Mouse (Mus musculus) midbrain, embryonic 13.5 days (tissue): ENCODE measurements around the gene Enah. TPM values are rescaled to one million over a fixed set of nuclear protein-coding genes. Genes with fewer than 3 reads are reported as not detected.

Experiments used
- ATAC-seq: fragments of 200-750 bp; cut with Nextera tagmentation; 2 replicates; pipeline ENCODE4 v1.8.0; 2017; ENCODE audit warnings: mild to moderate bottlenecking, moderate TSS enrichment, moderate library complexity
- H3K27ac ChIP-seq: fragments of 300-500 bp; sonication (generic); 2 replicates; pipeline ENCODE4 v1.5.1; 2015; ENCODE audit warnings: inconsistent platforms, mild to moderate bottlenecking, moderate library complexity
- H3K27me3 ChIP-seq: fragments of 300-500 bp; sonication (generic); 2 replicates; pipeline ENCODE4 v1.6.1; 2015; ENCODE audit warnings: mild to moderate bottlenecking, inconsistent platforms
- H3K36me3 ChIP-seq: fragments of 300-500 bp; sonication (generic); 2 replicates; pipeline ENCODE4 v1.6.1; 2015; ENCODE audit warnings: mild to moderate bottlenecking, inconsistent platforms
- H3K4me1 ChIP-seq: fragments of 300-500 bp; sonication (generic); replicated peaks from 2 replicates; pipeline ENCODE4 v1.6.1; 2015; ENCODE audit warnings: inconsistent platforms
- H3K4me2 ChIP-seq: fragments of 300-500 bp; sonication (generic); replicated peaks from 2 replicates; pipeline ENCODE4 v1.6.1; 2015; ENCODE audit warnings: moderate library complexity, mild to moderate bottlenecking, inconsistent platforms
- H3K4me3 ChIP-seq: fragments of 300-500 bp; sonication (generic); replicated peaks from 2 replicates; pipeline ENCODE4 v1.5.1; 2015; ENCODE audit warnings: mild to moderate bottlenecking, inconsistent platforms
- H3K9ac ChIP-seq: fragments of 300-500 bp; sonication (generic); replicated peaks from 2 replicates; pipeline ENCODE4 v1.6.1; 2015; ENCODE audit warnings: mild to moderate bottlenecking, inconsistent platforms
- H3K9me3 ChIP-seq: fragments of 300-500 bp; sonication (generic); 2 replicates; pipeline ENCODE4 v1.6.1; 2016; ENCODE audit warnings: mild to moderate bottlenecking, inconsistent platforms
- WGBS: fragments of 180-500 bp; shearing (Covaris S2); methylation state at CpG from one replicate; pipeline ENCODE4 v1.1.7; 2015; 5-methylcytosine and 5-hydroxymethylcytosine counted together
- polyA plus RNA-seq: library from polyadenylated mRNA; unstranded; fragments of >200 nt; fragmentation: Nextera tagmentation; extraction: Ambion mirVana; gene quantifications from 2 replicates; pipeline ENCODE4 v1.2.1, GENCODE M21; 2015

The Enah gene
- polyA plus RNA-seq, 1 experiment from 2014 or later, result 37.9 TPM

- 5% methylated on average over 11 of the region's 11 CpGs for WGBS
- Histone ChIP-seq H3K9me3 (no peaks in the 10 kb centered on the region), H3K4me2 (no peak overlapping the region), H3K4me3 (no peak overlapping the region), H3K27ac (no peak overlapping the region), H3K9ac (no peak overlapping the region), H3K36me3 (no peaks in the 10 kb centered on the region), H3K27me3 (peaks cover 5% of the 10 kb centered on the region; the same call in 1 of the 2 replicates), H3K4me1 (no peaks in the 10 kb centered on the region)
- ATAC-seq, result peak; percentile 87
These were observed 131.0 kb downstream of the Enah start for GRCm38 (mm10) chr1:181888801-181889200.

- 0 out of 2 replicates have a peak, but pooled peaks have one; percentile 28 for ATAC-seq
- H3K4me2 ChIP-seq, result no peak overlapping the region
- no peak overlapping the region for H3K4me3 ChIP-seq
- H3K36me3 ChIP-seq, result no peaks in the 10 kb centered on the region
- WGBS, result 31% methylated on average over 8 of the region's 8 CpGs
- H3K9ac ChIP-seq, result no peak overlapping the region
- H3K4me1 ChIP-seq, result no peaks in the 10 kb centered on the region; the same call in 1 of the 2 replicates
- no peak overlapping the region for H3K27ac ChIP-seq
- no peaks in the 10 kb centered on the region for H3K27me3 ChIP-seq
- H3K9me3 ChIP-seq, result no peaks in the 10 kb centered on the region
These were observed 138.3 kb downstream of the Enah start for GRCm38 (mm10) chr1:181881532-181881931.

GRCm38 (mm10) chr1:181880752-181881325 is 139.0 kb downstream of the Enah start:
- H3K27ac ChIP-seq, result no peak overlapping the region
- no peak overlapping the region for H3K4me3 ChIP-seq
- H3K4me1 ChIP-seq, result no peaks in the 10 kb centered on the region; the same call in 1 of the 2 replicates
- no peaks in the 10 kb centered on the region for H3K27me3 ChIP-seq
- peak; percentile 51; the same call in 1 of the 2 replicates for ATAC-seq
- no peaks in the 10 kb centered on the region for H3K36me3 ChIP-seq
- H3K4me2 ChIP-seq, result no peak overlapping the region
- no peaks in the 10 kb centered on the region for H3K9me3 ChIP-seq
- 53% methylated on average over 15 of the region's 15 CpGs for WGBS
- H3K9ac ChIP-seq, result no peak overlapping the region

- WGBS, result 77% methylated on average over 5 of the region's 5 CpGs
- ATAC-seq, result no peak
- H3K27me3 ChIP-seq, result no peaks in the 10 kb centered on the region
These were observed 141.4 kb downstream of the Enah start for GRCm38 (mm10) chr1:181878436-181878835.

GRCm38 (mm10) chr1:181877088-181877487 is 142.7 kb downstream of the Enah start:
- no peaks in the 10 kb centered on the region for H3K36me3 ChIP-seq
- H3K4me2 ChIP-seq, result no peak overlapping the region
- H3K9ac ChIP-seq, result no peak overlapping the region
- no peaks in the 10 kb centered on the region for H3K9me3 ChIP-seq
- H3K4me1 ChIP-seq, result no peaks in the 10 kb centered on the region; the same call in 1 of the 2 replicates
- 61% methylated on average over 5 of the region's 5 CpGs for WGBS
- ATAC-seq, result no peak
- H3K27ac ChIP-seq, result no peak overlapping the region
- H3K27me3 ChIP-seq, result no peaks in the 10 kb centered on the region
- no peak overlapping the region for H3K4me3 ChIP-seq

More at GRCm38 (mm10) chr1:181878436-181878835, 141.4 kb downstream of the Enah start:
- Histone ChIP-seq H3K36me3 (no peaks in the 10 kb centered on the region), H3K4me2 (no peak overlapping the region), H3K4me1 (no peaks in the 10 kb centered on the region; the same call in 1 of the 2 replicates), H3K27ac (no peak overlapping the region), H3K9me3 (no peaks in the 10 kb centered on the region), H3K9ac (no peak overlapping the region), H3K4me3 (no peak overlapping the region)

GRCm38 (mm10) chr1:181876656-181877055 is 143.1 kb downstream of the Enah start:
- H3K9me3 ChIP-seq, result no peaks in the 10 kb centered on the region
- 75% methylated on average over 3 of the region's 3 CpGs for WGBS
- H3K27ac ChIP-seq, result no peak overlapping the region
- H3K4me2 ChIP-seq, result no peak overlapping the region
- no peaks in the 10 kb centered on the region for H3K27me3 ChIP-seq
- H3K4me1 ChIP-seq, result no peaks in the 10 kb centered on the region
- H3K4me3 ChIP-seq, result no peak overlapping the region
- no peak overlapping the region for H3K9ac ChIP-seq
- no peaks in the 10 kb centered on the region for H3K36me3 ChIP-seq
- ATAC-seq, result no peak

GRCm38 (mm10) chr1:181873086-181873920 is 146.5 kb downstream of the Enah start:
- ATAC-seq, result no peak
- H3K4me3 ChIP-seq, result no peak overlapping the region
- H3K9ac ChIP-seq, result no peak overlapping the region
- no peaks in the 10 kb centered on the region for H3K4me1 ChIP-seq
- H3K4me2 ChIP-seq, result no peak overlapping the region
- H3K9me3 ChIP-seq, result no peaks in the 10 kb centered on the region
- H3K27me3 ChIP-seq, result no peaks in the 10 kb centered on the region
- H3K36me3 ChIP-seq, result no peaks in the 10 kb centered on the region
- no peak overlapping the region for H3K27ac ChIP-seq
- 83% methylated on average over 9 of the region's 9 CpGs for WGBS

- ATAC-seq, result no peak
These were observed 147.2 kb downstream of the Enah start for GRCm38 (mm10) chr1:181872639-181873038.

GRCm38 (mm10) chr1:181866429-181867280 is 153.1 kb downstream of the Enah start:
- no peak for ATAC-seq
- 89% methylated on average over 6 of the region's 6 CpGs for WGBS
- no peak overlapping the region for H3K27ac ChIP-seq
- no peaks in the 10 kb centered on the region for H3K9me3 ChIP-seq
- H3K4me2 ChIP-seq, result no peak overlapping the region
- no peak overlapping the region for H3K4me3 ChIP-seq
- H3K27me3 ChIP-seq, result no peaks in the 10 kb centered on the region
- H3K4me1 ChIP-seq, result peaks cover 12% of the 10 kb centered on the region
- H3K36me3 ChIP-seq, result no peaks in the 10 kb centered on the region
- H3K9ac ChIP-seq, result no peak overlapping the region

More at GRCm38 (mm10) chr1:181872639-181873038, 147.2 kb downstream of the Enah start:
- Histone ChIP-seq H3K27ac (no peak overlapping the region), H3K27me3 (no peaks in the 10 kb centered on the region), H3K9me3 (no peaks in the 10 kb centered on the region), H3K4me2 (no peak overlapping the region), H3K4me1 (no peaks in the 10 kb centered on the region), H3K36me3 (no peaks in the 10 kb centered on the region), H3K9ac (no peak overlapping the region), H3K4me3 (no peak overlapping the region)
- 91% methylated on average over 3 of the region's 3 CpGs for WGBS

GRCm38 (mm10) chr1:181865863-181866216 is 153.9 kb downstream of the Enah start:
- no peak for ATAC-seq
- WGBS, result 87% methylated on average over 5 of the region's 5 CpGs
- Histone ChIP-seq H3K4me3 (no peak overlapping the region), H3K27me3 (no peaks in the 10 kb centered on the region), H3K27ac (no peak overlapping the region), H3K9me3 (no peaks in the 10 kb centered on the region), H3K4me1 (peaks cover 12% of the 10 kb centered on the region), H3K36me3 (no peaks in the 10 kb centered on the region), H3K9ac (no peak overlapping the region), H3K4me2 (no peak overlapping the region)

GRCm38 (mm10) chr1:181864971-181865862 is 154.6 kb downstream of the Enah start:
- H3K9me3 ChIP-seq, result no peaks in the 10 kb centered on the region
- no peaks in the 10 kb centered on the region for H3K27me3 ChIP-seq
- H3K9ac ChIP-seq, result no peak overlapping the region
- 82% methylated on average over 11 of the region's 11 CpGs for WGBS
- H3K4me3 ChIP-seq, result no peak overlapping the region
- no peak overlapping the region for H3K4me2 ChIP-seq
- H3K4me1 ChIP-seq, result peaks cover 12% of the 10 kb centered on the region
- ATAC-seq, result no peak
- no peaks in the 10 kb centered on the region for H3K36me3 ChIP-seq
- H3K27ac ChIP-seq, result no peak overlapping the region
